Mouse (Mus musculus) limb, embryonic 11.5 days (tissue): ENCODE measurements around the gene Vwa7. TPM values are rescaled to one million over a fixed set of nuclear protein-coding genes. Genes with fewer than 3 reads are reported as not detected.

Experiments used
- ATAC-seq: fragments of 200-750 bp; cut with Nextera tagmentation; 2 replicates; pipeline ENCODE4 v1.8.0; 2017; ENCODE audit warnings: low read depth; ENCODE audit not compliant: insufficient number of reproducible peaks, low FRiP score, low TSS enrichment
- DNase-seq: peaks from one replicate; pipeline ENCODE4 v3.0.0-alpha.2; 2015; ENCODE audit warnings: low spot score
- H3K27ac ChIP-seq: fragments of 300-500 bp; sonication (generic); replicated peaks from 2 replicates; pipeline ENCODE4 v1.5.1; 2014; ENCODE audit warnings: low read depth, mild to moderate bottlenecking, low read length
- H3K27me3 ChIP-seq: fragments of 300-500 bp; sonication (generic); 2 replicates; pipeline ENCODE4 v1.6.1; 2014; ENCODE audit warnings: mild to moderate bottlenecking, low read length, mixed read lengths; ENCODE audit not compliant: control insufficient read depth, insufficient read depth
- H3K36me3 ChIP-seq: fragments of 300-500 bp; sonication (generic); 2 replicates; pipeline ENCODE4 v1.6.1; 2014; ENCODE audit warnings: mild to moderate bottlenecking, low read length, moderate library complexity, mixed read lengths; ENCODE audit not compliant: control insufficient read depth, insufficient read depth
- H3K4me1 ChIP-seq: fragments of 300-500 bp; sonication (generic); 2 replicates; pipeline ENCODE4 v1.6.1; 2014; ENCODE audit warnings: low read length, mixed read lengths; ENCODE audit not compliant: control insufficient read depth, insufficient read depth
- H3K4me2 ChIP-seq: fragments of 300-500 bp; sonication (generic); 2 replicates; pipeline ENCODE4 v1.6.1; 2014; ENCODE audit warnings: low read depth, mild to moderate bottlenecking, moderate library complexity; ENCODE audit not compliant: severe bottlenecking
- H3K4me3 ChIP-seq: fragments of 300-500 bp; sonication (generic); 2 replicates; pipeline ENCODE4 v1.5.1; 2014; ENCODE audit warnings: low read depth, low read length
- H3K9ac ChIP-seq: fragments of 300-500 bp; sonication (generic); 2 replicates; pipeline ENCODE4 v1.6.1; 2014; ENCODE audit warnings: mild to moderate bottlenecking, low read length
- H3K9me3 ChIP-seq: fragments of 300-500 bp; sonication (generic); 2 replicates; pipeline ENCODE4 v1.6.1; 2016; ENCODE audit warnings: low read length; ENCODE audit not compliant: control insufficient read depth
- WGBS: fragments of 180-500 bp; shearing (Covaris S2); extraction: QIAGEN DNeasy Blood & Tissue Kit; methylation state at CpG from one replicate; pipeline ENCODE4 v1.1.7; 2014; 5-methylcytosine and 5-hydroxymethylcytosine counted together
- polyA plus RNA-seq: library from polyadenylated mRNA; unstranded; fragments of >200 nt; fragmentation: Nextera tagmentation; extraction: Ambion mirVana; gene quantifications from 2 replicates; pipeline ENCODE4 v1.2.1, GENCODE M21; 2014

Gene Vwa7
- polyA plus RNA-seq, 1 experiment from 2014 or later, result 0.07 TPM

DNA sequence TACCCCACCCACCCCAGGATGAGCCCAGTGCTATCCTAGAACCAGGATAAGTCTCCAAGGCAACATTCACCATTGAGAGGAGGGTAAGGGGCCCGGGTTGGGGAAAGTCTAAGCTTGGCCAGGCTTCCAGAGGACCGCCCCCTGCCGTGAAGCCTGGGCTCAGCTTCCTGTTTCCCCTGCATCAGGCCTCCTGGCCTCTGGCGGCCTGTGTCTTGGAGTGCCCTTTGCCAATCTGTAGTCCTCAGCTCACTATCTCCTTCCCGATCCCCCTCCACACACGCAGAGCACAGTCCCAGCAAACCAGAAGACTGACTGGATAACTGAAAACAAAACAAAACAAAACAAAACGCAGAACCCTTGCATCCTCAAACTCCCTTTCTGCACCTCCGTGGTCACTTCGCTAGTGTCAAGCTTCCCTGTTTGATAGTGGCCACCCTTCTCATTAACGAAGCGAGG is 33.2 kb downstream of the Vwa7 start, which contains the start of gene Clic1:
TSS of gene Clic1 (plus strand) at position 406 of the 456 bp plus-strand sequence.
- H3K36me3 ChIP-seq, result peaks cover 15% of the 10 kb centered on the region
- peak within 1 kb of the TSS; percentile 71 for H3K4me3 ChIP-seq
- peaks cover 28% of the 10 kb centered on the region for H3K4me1 ChIP-seq
- WGBS, result 2% methylated on average over 11 of the region's 11 CpGs
- no peaks in the 10 kb centered on the region for H3K9me3 ChIP-seq
- DNase-seq (peak; percentile 85), ATAC-seq (peak; percentile 10; the same call in 1 of the 2 replicates)
- no peaks in the 10 kb centered on the region for H3K27me3 ChIP-seq
- peak within 1 kb of the TSS; percentile 76 for H3K4me2 ChIP-seq
- H3K9ac ChIP-seq, result peak within 1 kb of the TSS; percentile 79
- H3K27ac ChIP-seq, result peak within 1 kb of the TSS; percentile 87

DNA sequence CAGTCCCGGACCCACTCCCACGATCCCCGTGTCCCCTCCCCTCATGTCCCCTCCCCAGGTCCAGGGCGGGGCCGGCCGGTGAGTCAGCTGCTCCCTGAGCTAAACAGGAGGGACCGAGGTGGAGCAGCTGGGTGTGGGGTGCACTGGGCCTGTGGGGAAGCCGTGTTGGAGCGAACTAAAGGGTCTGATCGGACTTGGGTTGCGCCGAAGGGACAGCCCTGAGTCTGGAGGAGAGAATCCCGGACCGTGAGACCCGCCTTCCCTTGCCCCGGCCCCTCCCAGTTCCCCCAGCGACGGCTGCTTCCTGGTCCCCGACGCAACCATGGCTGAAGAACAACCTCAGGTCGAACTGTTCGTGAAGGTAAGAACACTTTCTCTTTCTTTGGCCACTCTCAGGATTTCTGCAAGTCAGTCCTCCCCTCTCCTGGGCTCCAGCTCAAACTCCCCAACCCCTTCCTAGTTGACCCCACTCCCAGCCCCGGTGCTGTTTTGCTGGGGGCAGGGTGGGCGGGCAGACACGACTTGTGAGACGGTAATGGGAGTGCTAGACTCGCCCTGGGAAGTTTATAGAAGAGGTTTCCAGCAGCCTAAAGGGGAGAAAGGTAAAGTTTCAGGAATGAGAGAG is 33.9 kb downstream of the Vwa7 start:
- peak overlapping the region; percentile 71 for H3K4me3 ChIP-seq
- WGBS, result 1% methylated on average over 27 of the region's 27 CpGs
- DNase-seq, result peak; percentile 80
- peak overlapping the region; percentile 76 for H3K4me2 ChIP-seq
- peaks cover 28% of the 10 kb centered on the region for H3K4me1 ChIP-seq
- no peaks in the 10 kb centered on the region for H3K27me3 ChIP-seq
- H3K9me3 ChIP-seq, result no peaks in the 10 kb centered on the region
- peak overlapping the region; percentile 79 for H3K9ac ChIP-seq
- peaks cover 15% of the 10 kb centered on the region for H3K36me3 ChIP-seq
- H3K27ac ChIP-seq, result peak overlapping the region; percentile 87
- no peak for ATAC-seq

DNA sequence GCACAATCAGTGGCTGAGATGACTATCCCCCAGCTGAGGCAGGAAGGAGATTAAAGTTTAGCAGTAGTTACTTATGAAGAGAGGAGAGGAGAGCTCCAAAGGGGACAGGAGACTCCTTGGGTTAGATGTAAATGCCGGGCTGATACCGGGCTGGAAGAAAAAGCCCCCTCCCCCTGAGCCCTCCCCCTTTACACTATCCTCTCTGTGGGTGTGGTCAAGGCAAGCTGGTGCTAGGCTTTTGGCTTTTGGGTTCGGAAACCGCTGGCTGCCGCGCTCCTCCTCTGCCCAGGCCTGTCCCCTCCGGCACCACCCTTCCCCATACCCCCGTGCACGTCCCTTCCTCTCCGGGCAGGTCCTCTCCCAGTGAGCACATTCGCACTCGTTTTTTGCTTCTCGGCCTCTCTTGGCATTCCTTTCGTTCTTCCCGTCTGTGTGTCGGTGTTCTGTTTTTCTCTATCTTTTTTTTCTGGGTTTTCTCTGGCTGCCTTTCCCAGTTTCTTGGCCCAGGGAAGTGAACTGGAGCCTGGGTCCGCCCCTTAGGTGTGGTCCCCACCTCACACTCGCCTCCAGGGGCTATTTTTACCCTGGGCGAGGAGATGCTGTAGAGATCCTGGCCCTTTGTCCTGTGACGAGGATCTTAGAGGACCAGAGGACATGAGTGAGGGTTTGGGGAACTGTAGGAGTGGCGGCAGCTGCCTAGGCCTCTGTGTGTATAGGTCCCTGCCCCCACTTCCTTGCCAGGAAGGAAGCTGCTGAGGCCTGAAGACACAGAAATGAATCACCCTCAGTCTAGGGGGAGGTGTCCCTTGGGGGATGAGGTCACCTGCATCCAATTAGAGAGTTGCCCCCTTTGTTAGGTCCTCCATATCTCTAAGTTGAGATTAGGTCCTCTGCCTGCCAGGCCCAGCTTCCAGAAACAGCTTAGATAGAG is 35.0 kb downstream of the Vwa7 start:
- Histone ChIP-seq H3K36me3 (peaks cover 19% of the 10 kb centered on the region), H3K9ac (peak overlapping the region; percentile 70), H3K27me3 (no peaks in the 10 kb centered on the region), H3K27ac (peak overlapping the region; percentile 85), H3K4me3 (peak overlapping the region; percentile 71), H3K9me3 (no peaks in the 10 kb centered on the region), H3K4me1 (peaks cover 25% of the 10 kb centered on the region), H3K4me2 (peak overlapping the region; percentile 76)
- DNase-seq, result peak; percentile 59
- ATAC-seq, result peak; percentile 26; the same call in 1 of the 2 replicates
- WGBS, result 4% methylated on average over 21 of the region's 21 CpGs

DNA sequence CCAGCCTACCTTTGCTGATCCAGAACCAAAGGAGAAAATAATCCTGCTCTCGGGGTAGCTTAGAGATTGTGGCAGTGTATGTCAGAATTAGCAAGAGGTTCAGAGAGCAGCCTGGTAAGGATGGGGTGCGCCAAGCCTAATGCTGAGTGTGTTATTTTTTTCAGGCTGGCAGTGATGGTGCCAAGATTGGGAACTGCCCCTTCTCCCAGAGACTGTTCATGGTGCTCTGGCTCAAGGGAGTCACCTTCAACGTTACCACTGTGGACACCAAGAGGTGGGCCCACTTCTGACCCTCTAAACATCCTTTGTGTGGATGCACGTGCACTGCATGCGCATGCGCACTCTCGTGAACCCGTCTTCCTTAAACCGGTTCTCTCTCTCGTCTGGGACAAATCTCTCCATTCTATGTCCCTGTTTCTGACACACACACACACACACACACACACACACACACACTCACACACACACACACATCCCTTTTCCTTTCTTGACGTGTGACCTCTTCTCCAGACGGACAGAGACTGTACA is 36.0 kb downstream of the Vwa7 start:
- Histone ChIP-seq H3K4me3 (peak overlapping the region; percentile 71; the same call in 1 of the 2 replicates), H3K27ac (peak overlapping the region; percentile 85; the same call in 1 of the 2 replicates), H3K27me3 (no peaks in the 10 kb centered on the region), H3K9me3 (no peaks in the 10 kb centered on the region), H3K36me3 (peaks cover 19% of the 10 kb centered on the region), H3K4me2 (peak overlapping the region; percentile 76), H3K4me1 (peaks cover 25% of the 10 kb centered on the region), H3K9ac (peak overlapping the region; percentile 70; the same call in 1 of the 2 replicates)
- ATAC-seq, result no peak
- 88% methylated on average over 12 of the region's 12 CpGs for WGBS
- no peak for DNase-seq

DNA sequence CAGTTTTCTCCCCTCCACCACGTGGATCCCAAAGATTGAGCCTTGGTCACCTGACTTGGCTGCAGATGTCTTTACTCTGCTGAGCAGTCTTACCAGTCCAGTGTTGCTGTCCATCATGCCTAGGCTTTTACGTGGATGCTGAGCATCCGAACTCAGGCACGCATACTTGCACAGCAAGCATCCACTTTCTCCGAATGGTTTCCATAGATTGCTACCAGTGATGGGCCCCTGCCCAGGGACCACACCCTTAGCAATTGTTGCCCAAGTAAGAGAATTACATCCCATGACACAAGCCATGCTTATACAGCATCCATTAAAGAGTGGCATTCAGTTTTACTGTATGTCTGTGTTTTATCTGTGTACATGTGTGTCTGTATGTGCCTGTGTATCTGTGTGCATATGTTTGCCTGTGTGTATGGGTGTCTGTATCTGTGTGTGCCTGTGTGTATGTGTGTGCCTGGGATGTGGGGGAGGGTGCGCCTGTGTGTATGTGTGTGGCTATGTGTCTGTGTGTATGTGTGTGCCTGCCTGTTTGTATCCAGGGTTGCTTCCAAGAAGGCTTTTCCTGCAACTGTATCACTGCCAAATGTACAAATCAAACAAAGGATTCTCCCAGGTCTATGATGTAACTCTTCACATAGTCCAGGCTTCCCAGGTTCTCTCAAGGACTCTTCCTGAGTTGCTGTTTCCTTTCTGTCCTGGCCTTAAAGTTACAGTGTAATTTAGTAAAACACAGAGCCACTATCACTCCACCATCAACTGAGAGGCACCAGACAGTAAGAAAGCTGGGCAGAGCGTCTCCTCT is 39.5 kb downstream of the Vwa7 start:
- ATAC-seq, result no peak
- Histone ChIP-seq H3K9ac (no peak overlapping the region), H3K4me2 (no peak overlapping the region), H3K9me3 (no peaks in the 10 kb centered on the region), H3K4me1 (peaks cover 15% of the 10 kb centered on the region), H3K27ac (no peak overlapping the region), H3K27me3 (no peaks in the 10 kb centered on the region), H3K36me3 (peaks cover 21% of the 10 kb centered on the region), H3K4me3 (no peak overlapping the region)
- WGBS, result 88% methylated on average over 7 of the region's 7 CpGs
- no peak for DNase-seq

DNA sequence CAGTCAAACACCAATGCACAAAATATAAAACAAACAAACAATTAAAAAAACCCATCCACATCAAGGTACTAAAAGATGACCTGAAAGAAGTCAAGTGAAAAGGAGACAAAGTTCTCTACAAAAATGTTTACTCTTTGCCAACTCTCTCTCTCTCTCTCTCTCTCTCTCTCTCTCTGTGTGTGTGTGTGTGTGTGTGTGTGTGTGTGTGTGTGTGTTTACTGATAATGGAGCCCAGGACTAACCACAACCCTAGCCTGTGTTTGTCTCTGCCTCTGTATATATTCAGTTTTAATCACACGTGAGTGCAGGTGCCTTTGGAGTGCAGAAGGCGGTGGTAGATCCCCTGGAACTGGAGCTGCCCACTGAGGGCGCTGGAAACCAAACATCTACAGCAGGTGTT is 40.7 kb downstream of the Vwa7 start:
- ATAC-seq, result no peak
- H3K4me1 ChIP-seq, result peaks cover 9% of the 10 kb centered on the region
- no peak overlapping the region for H3K4me2 ChIP-seq
- H3K9ac ChIP-seq, result no peak overlapping the region
- 81% methylated on average over 3 of the region's 3 CpGs for WGBS
- H3K36me3 ChIP-seq, result peaks cover 30% of the 10 kb centered on the region
- H3K27ac ChIP-seq, result no peak overlapping the region
- DNase-seq, result no peak
- no peak overlapping the region for H3K4me3 ChIP-seq
- no peaks in the 10 kb centered on the region for H3K9me3 ChIP-seq
- no peaks in the 10 kb centered on the region for H3K27me3 ChIP-seq

DNA sequence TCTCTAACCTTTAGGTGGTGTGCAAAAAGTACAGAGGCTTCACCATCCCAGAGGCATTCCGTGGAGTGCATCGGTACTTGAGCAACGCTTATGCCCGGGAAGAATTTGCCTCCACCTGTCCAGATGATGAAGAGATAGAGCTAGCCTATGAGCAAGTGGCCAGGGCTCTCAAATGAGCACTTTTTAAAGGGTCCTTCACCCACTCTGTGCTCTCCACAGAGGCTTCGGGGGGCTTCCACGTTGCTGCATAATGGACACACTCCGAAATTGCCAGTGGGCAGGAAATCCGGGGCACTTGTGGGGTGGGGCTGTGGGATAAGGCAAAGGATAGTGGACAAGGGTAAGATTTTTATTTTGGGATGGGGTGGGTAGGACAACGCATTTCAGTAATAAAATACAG is 41.9 kb downstream of the Vwa7 start:
- Histone ChIP-seq H3K9ac (no peak overlapping the region; the same call in 1 of the 2 replicates), H3K27ac (peak overlapping the region; percentile 82; the same call in 1 of the 2 replicates), H3K9me3 (no peaks in the 10 kb centered on the region), H3K4me2 (peak overlapping the region; percentile 95), H3K4me3 (peak overlapping the region; percentile 62; the same call in 1 of the 2 replicates), H3K4me1 (peaks cover 7% of the 10 kb centered on the region), H3K27me3 (no peaks in the 10 kb centered on the region), H3K36me3 (peaks cover 26% of the 10 kb centered on the region)
- WGBS, result 72% methylated on average over 9 of the region's 9 CpGs
- ATAC-seq (no peak), DNase-seq (no peak)
